Mouse (Mus musculus): ENCODE data around the gene Gm28047.
A peak's percentile ranks its signal among the peaks of the same experiment; 100 is the strongest.
"Not testable (repeated sequence)": the region's sequence is repeated elsewhere in the genome, so short reads cannot be mapped to it uniquely, and the experiment has no call there.

Gm28047 gene

GRCm38 (mm10) chr15:102617654-102618053, 7.2 kb downstream of the Gm28047 start:
- no peak for DNase-seq

- DNase-seq = no peak
Measured at GRCm38 (mm10) chr15:102616174-102616573, 8.7 kb downstream of the Gm28047 start.

- DNase-seq = no peak
Measured at GRCm38 (mm10) chr15:102614224-102614623, 10.6 kb downstream of the Gm28047 start.

- no peak for DNase-seq
Measured at GRCm38 (mm10) chr15:102612966-102613365, 11.9 kb downstream of the Gm28047 start.

DNA sequence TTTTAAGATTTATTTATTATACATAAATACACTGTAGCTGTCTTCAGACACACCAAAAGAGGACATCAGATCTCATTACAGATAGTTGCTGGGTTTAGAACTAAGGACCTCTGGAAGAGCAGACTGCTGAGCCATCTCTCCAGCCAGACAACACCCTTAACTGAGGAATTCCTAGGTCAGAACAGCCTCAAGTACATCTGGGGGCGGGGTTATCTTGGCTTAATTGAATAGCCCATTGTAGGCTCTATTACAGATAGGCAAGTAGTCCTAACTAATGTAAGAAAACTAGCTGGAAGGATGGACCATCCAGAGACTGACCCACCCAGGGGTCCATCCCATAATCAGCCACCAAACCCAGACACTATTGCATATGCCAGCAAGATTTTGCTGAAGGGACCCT, 16.3 kb downstream of the Gm28047 start:
- DNase-seq = not testable (repeated sequence)

DNA sequence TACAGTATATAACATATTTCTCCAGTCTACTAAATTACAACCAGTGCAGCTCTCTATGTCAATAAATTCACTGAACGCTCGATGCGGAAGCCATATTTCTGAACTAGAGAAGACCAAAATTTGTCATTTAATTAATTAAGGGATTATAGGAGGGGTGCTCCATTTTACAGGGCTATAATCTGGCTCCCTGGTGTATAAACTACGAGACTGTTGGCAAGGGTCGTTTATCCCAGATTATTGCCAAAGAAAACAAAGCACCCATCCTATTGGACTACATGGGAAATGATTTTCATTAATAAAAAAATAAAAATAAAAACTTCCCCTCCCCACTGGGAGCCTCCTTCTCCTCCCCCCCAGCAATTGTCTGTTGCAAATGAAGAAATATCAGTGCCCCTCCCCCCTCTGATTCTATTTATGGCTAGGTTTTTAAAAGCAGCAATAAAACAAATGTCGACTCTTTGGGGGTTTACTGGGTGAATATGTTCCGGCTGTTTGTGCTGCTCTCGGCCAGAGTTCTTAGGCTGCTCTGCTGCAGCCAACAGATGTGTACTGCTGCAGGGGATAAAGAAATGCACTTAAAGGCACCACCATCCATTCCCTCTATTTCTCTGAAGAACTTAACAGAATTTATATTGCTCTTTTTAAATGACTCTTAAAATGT, 30.7 kb downstream of the Gm28047 start:
- peak; percentile 72 for DNase-seq

- peak; percentile 17 for DNase-seq
Measured at GRCm38 (mm10) chr15:102592674-102593073, 32.2 kb downstream of the Gm28047 start.

GRCm38 (mm10) chr15:102590567-102590966, 34.3 kb downstream of the Gm28047 start:
- peak; percentile 8 for DNase-seq

DNA sequence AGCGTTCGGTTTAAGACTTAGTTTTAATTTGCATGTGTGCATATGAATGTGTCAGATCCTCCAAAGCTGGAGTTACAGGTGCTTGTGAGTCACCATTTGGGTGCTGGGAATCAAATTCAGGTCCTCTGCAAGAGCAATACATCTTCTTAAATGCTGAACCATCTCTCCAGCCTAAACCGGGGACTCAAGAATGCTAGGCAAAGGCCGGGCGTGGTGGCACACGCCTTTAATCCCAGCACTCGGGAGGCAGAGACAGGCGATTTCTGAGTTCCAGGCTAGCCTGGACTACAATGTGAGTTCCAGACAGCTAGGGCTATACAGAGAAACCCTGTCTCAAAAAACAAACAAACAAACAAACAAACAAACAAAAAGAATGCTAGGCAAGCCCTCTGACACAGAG, 35.0 kb downstream of the Gm28047 start:
- DNase-seq = no peak

GRCm38 (mm10) chr15:102585501-102585900, 39.4 kb downstream of the Gm28047 start:
- DNase-seq = no peak

DNA sequence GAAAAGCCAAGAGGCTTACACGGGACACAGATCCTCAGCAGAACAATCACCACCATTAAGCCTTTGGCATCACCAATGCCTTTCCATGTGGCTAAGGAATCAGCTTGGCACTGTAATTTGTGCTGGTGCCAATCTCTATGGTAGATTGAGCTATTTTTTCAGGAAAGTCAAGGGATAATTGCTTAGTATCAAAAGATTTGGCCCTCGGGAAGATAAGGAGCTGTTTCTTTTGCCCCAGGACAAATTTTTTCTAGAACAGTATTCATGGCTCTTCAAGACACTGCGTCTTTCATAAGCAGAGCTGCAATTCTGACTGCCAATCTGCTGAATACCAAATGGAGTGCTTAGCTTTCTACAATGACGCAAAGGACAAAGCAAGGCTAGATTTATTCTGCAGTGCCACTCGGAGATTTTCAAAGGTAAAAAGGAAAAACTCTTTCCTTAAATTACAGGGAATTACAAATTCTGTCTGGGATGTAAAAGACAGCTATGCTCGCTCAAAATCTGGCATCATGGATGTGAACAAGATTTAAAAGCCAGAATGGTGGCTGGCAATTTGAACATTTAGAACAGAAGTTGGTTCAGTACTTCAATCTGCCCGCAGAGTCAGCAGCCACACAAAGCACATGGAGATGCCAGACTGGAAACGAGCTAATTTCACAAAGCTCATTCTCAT, 41.0 kb downstream of the Gm28047 start:
- DNase-seq = no peak

DNA sequence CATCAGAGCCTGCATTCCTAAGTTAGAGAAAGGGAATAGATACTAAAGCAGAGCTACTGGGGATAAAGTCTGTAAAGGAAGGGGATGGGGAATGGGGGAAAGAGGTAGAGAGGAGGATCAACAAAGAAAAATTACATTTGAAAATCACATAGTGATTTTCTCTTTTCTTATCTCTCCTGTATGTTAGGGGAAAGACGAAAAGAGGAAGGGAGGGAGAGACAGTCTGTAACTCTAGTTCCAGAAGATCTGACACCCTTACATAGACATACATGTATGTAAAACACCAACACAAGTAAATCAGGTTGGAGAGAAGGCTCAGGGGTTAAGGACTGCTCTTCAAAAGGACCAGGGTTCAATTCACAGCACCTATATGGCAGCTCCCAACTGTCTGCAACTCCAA, 43.7 kb downstream of the Gm28047 start:
- no peak for DNase-seq

DNA sequence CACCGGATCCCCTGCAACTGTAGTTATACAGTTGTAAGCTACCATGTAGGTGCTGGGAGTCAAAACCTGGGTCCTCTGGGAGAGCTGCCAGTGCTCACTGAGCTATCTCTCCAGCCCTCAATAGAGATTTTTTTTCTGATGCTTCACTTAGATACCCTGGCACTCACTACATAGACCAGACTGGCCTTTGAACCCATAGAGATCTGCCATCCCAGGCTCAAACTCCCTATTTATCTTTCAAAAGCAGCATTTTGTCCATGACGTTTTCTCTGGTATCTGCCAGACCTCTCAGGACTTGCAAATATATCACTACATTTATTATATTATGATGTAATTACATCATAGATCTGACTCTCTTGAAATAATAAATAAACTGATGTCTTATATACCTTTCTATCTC, 46.5 kb downstream of the Gm28047 start:
- DNase-seq = no peak

- no peak for DNase-seq
Measured at GRCm38 (mm10) chr15:102576972-102577371, 47.9 kb downstream of the Gm28047 start.

GRCm38 (mm10) chr15:102572081-102572480, 52.8 kb downstream of the Gm28047 start:
- no peak for DNase-seq

GRCm38 (mm10) chr15:102567849-102568248, 57.0 kb downstream of the Gm28047 start:
- DNase-seq = no peak

GRCm38 (mm10) chr15:102563681-102564080, 61.2 kb downstream of the Gm28047 start:
- DNase-seq = no peak

DNA sequence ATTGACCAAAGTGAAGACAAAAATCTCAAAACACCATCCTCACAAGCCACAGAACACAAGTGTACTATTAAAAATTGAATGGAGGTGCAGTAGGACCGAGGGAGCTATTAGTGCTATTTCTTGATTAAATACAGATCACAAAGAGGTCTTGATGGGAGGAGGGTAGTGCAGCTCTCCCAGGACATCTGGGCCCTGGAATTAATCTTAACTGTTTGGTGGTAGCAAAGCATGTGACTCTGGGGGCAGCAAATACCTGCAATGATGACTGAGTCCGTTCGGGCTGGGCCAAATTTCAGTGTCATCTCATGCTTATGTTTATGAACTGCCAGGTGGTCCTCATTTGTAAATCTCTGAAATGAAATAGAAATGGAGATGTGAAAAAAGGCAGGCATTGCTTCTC, 61.8 kb downstream of the Gm28047 start:
- no peak for DNase-seq

DNA sequence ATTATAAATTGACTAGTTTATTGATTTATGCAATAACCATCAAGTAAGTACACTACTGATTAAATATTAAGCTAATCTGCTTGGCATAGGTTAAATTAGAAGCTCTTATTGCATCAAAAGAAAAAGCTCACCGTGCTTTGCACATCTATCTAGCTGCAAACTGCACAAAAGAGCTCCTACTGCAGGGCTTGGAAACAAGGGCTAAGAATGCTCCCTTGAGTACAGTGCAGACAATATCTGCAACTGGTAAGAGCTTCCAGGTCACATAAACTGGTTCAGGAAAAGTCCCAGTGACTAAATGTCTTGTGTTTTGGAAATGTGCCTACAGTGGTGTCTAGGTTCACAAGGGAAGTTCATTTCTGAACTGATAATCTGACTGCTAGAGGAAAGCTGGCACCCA, 62.4 kb downstream of the Gm28047 start:
- DNase-seq = no peak

- DNase-seq = no peak
Measured at GRCm38 (mm10) chr15:102557580-102557979, 67.3 kb downstream of the Gm28047 start.

- DNase-seq = no peak
Measured at GRCm38 (mm10) chr15:102555581-102555980, 69.3 kb downstream of the Gm28047 start.

DNA sequence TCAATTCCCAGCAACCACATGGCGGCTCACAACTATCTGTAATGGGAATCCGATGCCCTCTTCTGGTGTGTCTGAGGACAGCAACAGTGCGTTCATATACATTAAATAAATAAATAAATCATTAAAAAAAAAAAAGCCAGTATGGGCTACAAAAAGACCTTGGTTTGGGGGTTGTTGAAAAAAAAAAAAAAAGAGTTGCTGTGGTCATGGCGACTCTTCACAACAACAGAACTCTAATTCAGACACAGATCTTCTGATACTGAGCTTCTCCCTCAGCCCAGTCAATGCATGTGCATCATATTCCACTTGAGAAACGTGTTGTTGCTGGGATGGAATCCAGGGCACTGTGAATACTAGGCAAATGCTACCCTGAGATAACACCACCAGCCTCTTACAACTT, 72.3 kb downstream of the Gm28047 start:
- DNase-seq = no peak

- no peak for DNase-seq
Measured at GRCm38 (mm10) chr15:102547478-102547877, 77.4 kb downstream of the Gm28047 start.

GRCm38 (mm10) chr15:102546677-102547427, 78.0 kb downstream of the Gm28047 start:
- DNase-seq = peak; percentile 58
